Mouse (Mus musculus): ENCODE results near the gene Rtp1. TPM values are rescaled to one million over a fixed set of nuclear protein-coding genes. Genes with fewer than 3 reads are reported as not detected.

Gene Rtp1
- total RNA-seq (2021), result not detected
- long read RNA-seq, experiment 1, result 0 reads
- long read RNA-seq, experiment 2, result 0 reads

DNA sequence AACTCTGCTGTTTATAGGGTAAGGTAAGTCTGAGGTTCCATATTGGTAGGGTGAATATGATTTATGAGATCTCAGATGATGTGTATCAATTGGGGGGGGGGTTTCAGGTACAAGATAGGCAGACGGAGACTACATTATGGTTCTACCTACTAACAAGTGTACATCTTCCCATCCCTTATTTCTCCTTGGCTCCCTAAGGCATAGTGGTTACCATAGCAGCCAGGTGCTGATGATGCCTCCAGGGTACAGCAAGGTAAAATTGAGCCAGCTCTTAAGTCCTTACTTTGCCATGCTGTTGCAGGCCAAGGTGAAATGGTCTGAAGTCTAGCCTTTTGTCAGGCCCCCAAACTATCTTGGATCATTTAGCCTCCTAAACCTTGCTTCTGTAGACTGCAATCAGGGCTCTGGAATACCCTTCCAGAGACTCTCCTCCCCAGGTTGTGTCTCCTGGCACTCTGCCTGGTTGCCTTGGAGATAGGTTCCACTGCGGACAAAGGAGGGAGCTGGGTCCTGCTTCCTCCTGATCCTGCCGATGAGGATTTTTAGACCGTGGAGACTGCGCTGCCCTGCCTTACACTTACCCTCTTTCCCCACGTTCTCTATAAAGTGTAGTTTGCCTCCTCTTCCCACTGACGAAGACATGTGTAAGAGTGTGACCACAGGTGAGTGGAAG is at the start of gene Rtp1:
Gene Rtp1, plus strand, starts transcription at position 487 of the 673 bp plus-strand sequence.
- intact Hi-C loops (cut with DNase I), result no loop called here
- no peak for DNase-seq

GRCm38 (mm10) chr16:23379536-23380230 is 49.2 kb upstream of the Rtp1 start:
- DNase-seq, result no peak
- intact Hi-C loops (cut with DNase I), result no loop called here

- DNase-seq, result no peak
- intact Hi-C loops (cut with DNase I), result no loop called here
Observed at GRCm38 (mm10) chr16:23384304-23384703, 44.6 kb upstream of the Rtp1 start.

DNA sequence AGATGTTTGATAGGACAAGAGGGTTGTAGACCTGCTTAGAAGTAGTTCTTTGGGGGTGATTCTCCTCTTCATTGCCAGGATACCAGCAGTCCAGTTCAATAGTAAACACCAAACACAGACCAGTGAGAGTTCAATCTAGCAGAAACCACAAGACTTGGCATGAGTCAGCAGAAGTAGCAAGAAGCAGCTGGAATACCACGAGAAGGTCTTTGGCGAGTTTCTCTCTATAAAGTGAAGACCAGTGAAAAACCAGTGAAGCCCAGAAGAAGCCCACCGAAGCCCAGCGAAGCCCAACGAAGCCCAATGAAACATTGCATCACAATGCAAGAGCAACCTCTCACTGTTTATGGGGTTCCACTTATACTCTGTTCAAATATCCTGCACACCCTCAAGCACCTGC is 31.0 kb upstream of the Rtp1 start:
- intact Hi-C loops (cut with DNase I), result no loop called here
- DNase-seq, result no peak

DNA sequence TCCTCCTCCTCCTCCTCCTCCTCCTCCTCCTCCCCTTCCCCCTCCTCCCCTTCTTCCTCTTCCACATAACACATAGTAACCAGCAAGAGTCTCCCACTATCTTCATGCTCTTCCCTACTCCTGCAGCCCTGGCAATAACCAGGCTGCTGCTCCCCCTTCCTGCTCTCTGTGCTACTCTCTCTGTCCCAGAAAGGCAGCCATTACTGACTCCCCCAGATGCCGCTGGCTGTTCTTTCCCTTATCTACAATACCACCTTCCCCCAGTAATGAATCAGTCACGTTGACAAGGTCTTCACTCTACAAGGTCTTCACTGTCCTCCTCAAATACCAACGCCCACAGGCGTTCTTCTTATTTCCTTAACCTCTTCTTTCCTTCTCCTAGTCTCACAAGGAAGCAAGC is 27.5 kb upstream of the Rtp1 start:
- intact Hi-C loops (cut with DNase I), result loop anchor here (5.0 kb wide), 2 partner anchors 169 to 314 kb away; no protein-coding TSS in a partner anchor
- no peak for DNase-seq

DNA sequence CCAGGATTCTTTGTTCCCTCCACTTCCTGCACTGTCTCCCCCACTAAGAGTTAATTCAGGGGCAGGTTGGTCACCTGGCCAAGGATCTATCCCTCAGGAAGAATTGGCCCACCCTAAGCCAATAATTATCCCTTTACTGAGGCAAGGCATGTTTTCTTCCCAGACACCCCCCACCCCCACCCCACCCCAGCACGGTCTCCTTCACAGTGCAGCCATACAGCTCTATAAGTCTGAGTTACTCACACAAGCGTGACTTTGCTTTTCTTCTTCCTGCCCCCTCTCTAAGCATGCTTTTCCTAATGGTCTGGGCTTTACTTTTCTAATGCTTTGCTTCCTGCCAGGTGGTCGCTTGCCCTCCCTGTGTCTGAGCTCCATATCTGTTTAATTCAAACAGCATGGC is 27.0 kb upstream of the Rtp1 start:
- DNase-seq, result no peak
- intact Hi-C loops (cut with DNase I), result loop anchor here (5.0 kb wide), 2 partner anchors 170 to 315 kb away; no protein-coding TSS in a partner anchor

GRCm38 (mm10) chr16:23403008-23403755 is 25.8 kb upstream of the Rtp1 start:
- DNase-seq, result peak; percentile 75 to 87
- intact Hi-C loops (cut with DNase I), result loop anchor here (1.0 to 5.0 kb wide), 3 partner anchors 171 to 316 kb away; no protein-coding TSS in a partner anchor

DNA sequence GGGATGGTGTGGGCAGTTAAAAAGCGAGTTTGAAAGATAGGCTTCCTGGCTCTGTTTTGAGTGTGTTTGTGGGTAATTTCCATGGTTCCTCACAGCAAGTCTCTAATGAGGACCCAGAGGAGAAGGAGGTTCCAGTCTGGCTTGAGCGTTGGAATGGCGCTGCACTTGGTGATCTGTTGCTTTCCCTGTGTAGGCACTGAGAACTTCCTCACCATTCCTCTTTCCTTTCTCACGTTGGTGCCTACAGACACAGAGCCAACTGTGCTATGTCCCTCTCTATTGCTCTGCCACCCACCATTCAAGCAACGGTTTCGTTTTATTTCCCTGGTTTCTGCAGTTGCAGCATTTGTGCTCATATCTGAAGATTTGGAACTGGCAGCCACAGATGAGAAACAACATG is 16.0 kb upstream of the Rtp1 start:
- no peak for DNase-seq
- intact Hi-C loops (cut with DNase I), result no loop called here

GRCm38 (mm10) chr16:23416261-23416656 is 12.7 kb upstream of the Rtp1 start:
- intact Hi-C loops (cut with DNase I), result no loop called here

GRCm38 (mm10) chr16:23416657-23417293 is 12.2 kb upstream of the Rtp1 start:
- intact Hi-C loops (cut with DNase I), result no loop called here
- peak; percentile 8 to 35 for DNase-seq

More at GRCm38 (mm10) chr16:23416261-23416656, 12.7 kb upstream of the Rtp1 start:
- peak; percentile 56 to 61 for DNase-seq

DNA sequence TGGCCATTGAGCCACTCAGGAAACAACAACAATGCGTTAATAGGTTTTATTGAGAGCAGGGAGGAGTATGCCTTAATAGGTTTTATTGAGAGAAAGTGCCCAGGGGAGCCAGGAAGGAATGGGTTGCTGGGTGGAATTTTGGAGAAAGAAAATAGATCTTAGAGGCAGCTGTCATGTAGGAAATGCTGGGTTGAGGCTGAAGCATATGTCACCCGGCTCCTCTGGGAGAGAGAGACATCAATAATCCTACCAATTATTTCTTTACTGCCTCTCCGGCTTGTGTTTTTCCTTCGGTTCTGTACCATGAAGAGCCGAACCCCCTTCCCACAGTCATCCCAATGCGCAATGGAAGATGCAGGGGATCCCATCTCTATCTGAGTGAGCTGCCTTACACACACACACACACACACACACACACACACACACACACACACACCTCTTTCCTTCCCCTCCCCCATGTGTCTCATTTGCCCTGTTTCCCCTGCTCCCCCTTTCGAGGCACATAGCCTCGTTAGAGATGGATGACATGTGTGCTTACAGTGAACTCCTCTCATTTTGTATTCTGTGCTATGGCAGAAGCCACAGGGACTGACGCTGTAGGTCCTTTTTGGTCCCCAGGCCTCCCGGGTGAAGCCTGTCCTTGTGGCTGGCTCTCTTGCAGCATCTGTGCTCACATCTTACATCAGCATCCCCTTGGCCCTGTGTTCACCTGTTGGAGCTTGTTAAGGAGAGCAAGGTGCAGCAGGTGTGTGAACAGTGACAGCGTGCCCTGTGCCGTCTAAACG is 11.3 kb upstream of the Rtp1 start:
- intact Hi-C loops (cut with DNase I), result no loop called here
- DNase-seq, result no peak

DNA sequence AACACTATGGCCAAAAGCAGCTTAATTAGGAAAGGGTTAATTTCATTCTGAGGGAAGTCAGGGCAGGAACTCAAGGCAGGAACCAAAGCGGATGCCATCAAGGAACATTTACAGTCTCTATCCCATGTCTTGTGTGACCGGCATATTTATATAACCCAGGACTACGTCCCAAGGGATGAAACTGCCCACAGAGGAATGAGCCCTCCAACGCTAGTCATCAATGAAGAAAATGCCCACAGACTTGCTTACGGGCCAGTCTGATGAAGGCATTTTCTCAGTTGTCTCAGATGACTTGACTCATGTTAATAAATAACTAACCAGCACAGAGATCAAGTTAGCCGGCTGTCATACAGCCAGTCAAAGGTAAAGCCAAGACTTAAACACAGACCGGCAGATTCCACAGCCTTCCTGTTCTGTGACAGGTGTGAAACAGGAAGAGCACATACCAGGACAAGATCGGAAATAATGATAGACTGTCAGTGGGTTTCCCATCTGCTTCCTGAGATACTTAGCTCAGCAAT is 9.3 kb upstream of the Rtp1 start:
- no peak for DNase-seq
- intact Hi-C loops (cut with DNase I), result no loop called here

DNA sequence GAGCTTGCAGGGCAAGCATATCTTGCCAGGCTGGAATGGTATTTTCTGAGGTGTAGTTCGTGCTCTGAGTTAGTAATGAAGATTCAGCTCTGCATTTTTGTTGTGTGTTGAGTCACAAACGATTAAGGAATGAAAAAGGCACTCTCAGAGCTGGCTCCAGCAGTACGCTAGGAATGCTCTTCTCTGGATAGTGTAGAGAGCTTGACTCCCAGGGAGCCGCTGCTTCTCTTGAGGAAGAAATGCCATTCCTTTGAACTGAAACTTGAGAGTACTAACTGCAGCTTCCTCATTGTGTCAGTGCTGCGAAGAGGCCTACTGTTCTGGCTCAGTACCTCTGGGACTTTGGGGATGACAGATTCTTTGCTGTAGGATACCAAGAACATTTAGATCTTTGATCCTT is 5.1 kb upstream of the Rtp1 start:
- intact Hi-C loops (cut with DNase I), result no loop called here
- no peak for DNase-seq

DNA sequence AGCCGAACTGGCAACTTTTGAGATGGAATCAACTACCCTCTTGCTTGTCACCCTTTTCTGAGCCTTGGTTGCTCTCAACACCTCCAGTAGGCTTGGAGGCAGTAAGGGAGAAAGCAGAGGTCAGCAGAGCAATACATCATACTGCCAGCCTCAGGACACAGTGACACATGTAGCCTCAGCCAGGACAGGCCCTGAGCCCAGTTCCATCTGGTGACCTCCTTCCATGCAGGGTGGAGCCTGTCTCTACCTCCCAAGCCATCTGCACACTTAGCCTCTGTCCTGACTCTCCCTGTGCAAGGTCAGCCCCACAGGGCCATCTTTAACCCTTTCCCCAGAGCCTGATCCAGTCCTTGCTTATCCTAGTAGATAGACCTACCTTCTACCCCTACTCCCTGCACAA is 1.2 kb upstream of the Rtp1 start:
- DNase-seq, result no peak
- intact Hi-C loops (cut with DNase I), result no loop called here

- intact Hi-C loops (cut with DNase I), result no loop called here
- no peak for DNase-seq
Observed at GRCm38 (mm10) chr16:23429991-23430390, 1.1 kb downstream of the Rtp1 start.

GRCm38 (mm10) chr16:23437404-23438166 is 8.7 kb downstream of the Rtp1 start:
- peak in 1 of 2 experiments; percentile 29 for DNase-seq
- intact Hi-C loops (cut with DNase I), result no loop called here

DNA sequence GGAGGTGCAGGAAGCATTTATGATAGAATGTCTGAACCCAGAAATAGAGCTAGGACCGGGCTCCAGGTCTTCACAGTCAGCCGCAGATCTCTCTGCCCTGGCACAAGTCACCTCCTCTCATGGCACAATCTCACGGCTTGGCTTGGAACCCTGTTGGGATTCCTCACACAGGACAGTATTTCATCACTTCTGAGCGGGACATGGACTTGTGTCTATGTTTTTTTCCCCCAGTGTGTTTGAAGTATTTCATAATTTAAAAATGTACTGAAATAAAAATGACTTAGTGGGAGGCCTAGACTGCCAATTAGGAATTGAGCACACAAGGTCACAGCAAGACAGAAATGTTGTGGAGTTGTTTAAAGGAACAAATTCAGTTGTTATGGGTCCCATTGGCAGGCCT is 15.3 kb downstream of the Rtp1 start:
- intact Hi-C loops (cut with DNase I), result no loop called here
- peak in 1 of 2 experiments; percentile 28 for DNase-seq

DNA sequence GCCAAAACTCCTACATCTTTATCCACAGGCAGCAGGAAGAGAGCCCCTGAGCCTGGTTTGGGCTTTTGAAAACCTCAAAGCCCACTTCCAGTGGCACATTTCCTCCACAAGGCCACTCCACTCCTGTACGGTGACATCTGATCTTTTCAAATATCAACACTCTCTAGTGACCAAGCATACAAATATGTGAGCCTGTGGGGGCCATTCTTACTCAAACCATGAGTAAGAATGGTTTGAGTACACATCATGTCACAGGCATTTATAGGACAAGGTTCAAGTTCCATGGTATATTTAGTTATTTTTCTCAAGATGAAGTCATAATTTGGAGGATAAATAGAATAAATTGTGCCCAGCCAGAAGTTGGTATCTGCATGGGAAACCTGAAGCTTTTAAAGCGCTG is 21.0 kb downstream of the Rtp1 start:
- no peak for DNase-seq
- intact Hi-C loops (cut with DNase I), result loop anchor here (5.0 kb wide), 2 partner anchors 47 to 502 kb away; no protein-coding TSS in a partner anchor

DNA sequence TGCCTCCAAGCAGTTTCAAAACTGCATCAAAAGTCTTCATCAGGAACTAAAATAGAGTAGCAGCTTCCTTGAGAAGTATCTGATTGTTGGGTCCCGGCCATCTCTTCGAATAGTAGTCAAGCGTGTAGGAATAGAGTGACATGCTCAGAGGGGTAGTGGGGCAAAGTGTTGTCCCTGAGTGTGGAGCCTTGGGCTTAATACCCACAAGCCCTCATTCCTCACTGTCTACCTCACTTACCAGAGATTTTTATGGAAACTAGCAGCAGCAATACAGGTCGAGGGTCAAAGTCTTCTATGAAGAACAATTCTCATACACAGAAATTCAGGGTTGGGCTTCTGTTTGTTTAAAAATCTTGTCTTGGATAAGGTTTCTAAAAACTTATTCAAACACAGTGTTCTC is 21.9 kb downstream of the Rtp1 start:
- DNase-seq, result no peak
- intact Hi-C loops (cut with DNase I), result loop anchor here (5.0 kb wide), 2 partner anchors 46 to 501 kb away; no protein-coding TSS in a partner anchor
